Mouse (Mus musculus): Measurements from ENCODE around the gene Stk4.

DNA sequence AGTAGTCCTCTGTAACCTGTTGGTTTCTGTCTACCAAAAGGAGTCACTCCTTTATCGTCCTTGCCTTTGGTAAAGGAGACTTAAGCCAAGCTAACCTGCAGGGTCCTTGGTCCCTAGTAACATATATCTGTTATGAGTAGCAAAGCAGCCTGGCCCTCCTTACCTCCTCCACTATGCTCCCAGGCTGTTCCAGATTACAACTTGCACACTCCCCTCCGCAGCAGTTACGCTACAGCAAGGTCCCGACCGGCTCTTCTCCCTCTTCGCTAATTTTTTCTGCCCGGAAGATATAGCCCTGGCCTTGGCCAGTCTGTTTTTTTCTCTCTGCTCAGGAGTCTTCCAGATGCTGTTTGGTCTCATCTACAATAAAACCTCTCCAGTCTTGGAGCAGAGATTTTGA is 3.0 kb downstream of the Stk4 start:
- TF ChIP-seq MEF2A (IDR thresholded peaks at IDR 0.05; ENCODE audit: borderline replicate concordance, low read depth, low read length) (no peak), ZC3H11A (IDR thresholded peaks at IDR 0.05; ENCODE audit: low read depth, low read length) (no peak), KAT2A (IDR thresholded peaks at IDR 0.05; ENCODE audit: insufficient replicate concordance, low read length) (no peak), MYC (IDR thresholded peaks at IDR 0.05; ENCODE audit: low read depth, low read length) (no peak), CTCF (conservative IDR thresholded peaks at IDR 0.05 in 1 of 2, IDR thresholded peaks at IDR 0.05 in 1 of 2; ENCODE audit: low read depth in 2 of 2, low read length in 2 of 2) (no peak), SMC3 (IDR thresholded peaks at IDR 0.05; ENCODE audit: low read depth, low read length) (no peak)
